Mouse (Mus musculus) CD4-positive helper T cell, adult 2 months (primary cell): Measurements from ENCODE around the gene Fnbp1.
A peak's percentile ranks its signal among the peaks of the same experiment; 100 is the strongest.

Source experiments
- DNase-seq: peaks from one replicate; pipeline ENCODE4 v3.0.0-alpha.2; 2012; ENCODE audit warnings: low read depth, missing footprints, low spot score

Fnbp1 gene

GRCm38 (mm10) chr2:31036811-31037210 lies 105.0 kb downstream of the Fnbp1 start:
- peak; percentile 46 for DNase-seq

GRCm38 (mm10) chr2:31031972-31032371 lies 109.8 kb downstream of the Fnbp1 start:
- no peak for DNase-seq

GRCm38 (mm10) chr2:31026642-31027041 lies 115.2 kb downstream of the Fnbp1 start:
- peak; percentile 33 for DNase-seq

GRCm38 (mm10) chr2:31025458-31025857 lies 116.3 kb downstream of the Fnbp1 start:
- no peak for DNase-seq

- peak; percentile 69 for DNase-seq
Measured at GRCm38 (mm10) chr2:31024618-31025370, 117.0 kb downstream of the Fnbp1 start.

- no peak for DNase-seq
Measured at GRCm38 (mm10) chr2:31023940-31024339, 117.9 kb downstream of the Fnbp1 start.

- no peak for DNase-seq
Measured at GRCm38 (mm10) chr2:31020202-31020601, 121.6 kb downstream of the Fnbp1 start.

- no peak for DNase-seq
Measured at GRCm38 (mm10) chr2:31019011-31019410, 122.8 kb downstream of the Fnbp1 start.

- no peak for DNase-seq
Measured at GRCm38 (mm10) chr2:31018519-31018918, 123.3 kb downstream of the Fnbp1 start.

GRCm38 (mm10) chr2:31017625-31018317 lies 124.0 kb downstream of the Fnbp1 start:
- no peak for DNase-seq

- no peak for DNase-seq
Measured at GRCm38 (mm10) chr2:31013371-31014120, 128.3 kb downstream of the Fnbp1 start.

- no peak for DNase-seq
Measured at GRCm38 (mm10) chr2:31007208-31007607, 134.6 kb downstream of the Fnbp1 start.

- peak; percentile 21 for DNase-seq
Measured at GRCm38 (mm10) chr2:31006434-31006833, 135.4 kb downstream of the Fnbp1 start.

GRCm38 (mm10) chr2:31005453-31005852 lies 136.4 kb downstream of the Fnbp1 start:
- no peak for DNase-seq

- DNase-seq, result no peak
Measured at GRCm38 (mm10) chr2:31002857-31003256, 139.0 kb downstream of the Fnbp1 start.

- no peak for DNase-seq
Measured at GRCm38 (mm10) chr2:30998443-30999260, 143.2 kb downstream of the Fnbp1 start.

GRCm38 (mm10) chr2:30995432-30995996 lies 146.3 kb downstream of the Fnbp1 start:
- DNase-seq, result peak; percentile 55

GRCm38 (mm10) chr2:30994853-30995252 lies 147.0 kb downstream of the Fnbp1 start:
- DNase-seq, result no peak

- no peak for DNase-seq
Measured at GRCm38 (mm10) chr2:30990221-30990620, 151.6 kb downstream of the Fnbp1 start.

- peak; percentile 63 for DNase-seq
Measured at GRCm38 (mm10) chr2:30985111-30986020, 156.4 kb downstream of the Fnbp1 start.
